Mouse (Mus musculus) heart, adult 2 months (tissue): ENCODE data around the gene Spred2.

Experiments
- CTCF ChIP-seq: fragments of 200-600 bp; IDR thresholded peaks from 2 replicates; pipeline ENCODE4 v1.8.1; 2022; ENCODE audit warnings: antibody characterized with exemption, mild to moderate bottlenecking, moderate library complexity
- POLR2A ChIP-seq: fragments of 200-500 bp; IDR thresholded peaks from 2 replicates; pipeline ENCODE4 v1.6.1; 2011; ENCODE audit warnings: mild to moderate bottlenecking, low read depth, low read length, control low read depth; ENCODE audit not compliant: insufficient read depth

DNA sequence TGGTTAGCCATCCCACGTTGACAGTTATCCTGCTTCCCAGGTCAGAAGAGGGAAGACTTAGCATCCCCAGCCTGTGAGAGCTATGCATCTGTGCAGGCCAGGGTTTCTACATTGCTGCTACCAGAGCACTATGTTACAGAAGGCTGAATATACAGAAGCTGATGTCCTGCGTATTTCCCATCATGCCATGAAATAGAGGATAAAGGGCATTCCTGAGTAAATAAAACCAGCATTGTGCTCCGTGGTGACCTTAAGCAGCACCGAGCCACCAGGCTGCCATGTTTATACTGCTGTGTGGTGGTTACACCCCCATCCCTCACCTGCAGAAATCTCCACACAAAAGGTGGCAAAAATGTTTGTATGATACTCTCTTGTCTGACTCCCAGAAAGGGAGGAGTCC lies 78.7 kb downstream of the Spred2 start:
- no peak for TF ChIP-seq CTCF
- TF ChIP-seq POLR2A: no peak
